Mouse (Mus musculus): ENCODE measurements around the gene Ugcg.
A peak's percentile ranks its signal among the peaks of the same experiment; 100 is the strongest.

Ugcg gene

DNA sequence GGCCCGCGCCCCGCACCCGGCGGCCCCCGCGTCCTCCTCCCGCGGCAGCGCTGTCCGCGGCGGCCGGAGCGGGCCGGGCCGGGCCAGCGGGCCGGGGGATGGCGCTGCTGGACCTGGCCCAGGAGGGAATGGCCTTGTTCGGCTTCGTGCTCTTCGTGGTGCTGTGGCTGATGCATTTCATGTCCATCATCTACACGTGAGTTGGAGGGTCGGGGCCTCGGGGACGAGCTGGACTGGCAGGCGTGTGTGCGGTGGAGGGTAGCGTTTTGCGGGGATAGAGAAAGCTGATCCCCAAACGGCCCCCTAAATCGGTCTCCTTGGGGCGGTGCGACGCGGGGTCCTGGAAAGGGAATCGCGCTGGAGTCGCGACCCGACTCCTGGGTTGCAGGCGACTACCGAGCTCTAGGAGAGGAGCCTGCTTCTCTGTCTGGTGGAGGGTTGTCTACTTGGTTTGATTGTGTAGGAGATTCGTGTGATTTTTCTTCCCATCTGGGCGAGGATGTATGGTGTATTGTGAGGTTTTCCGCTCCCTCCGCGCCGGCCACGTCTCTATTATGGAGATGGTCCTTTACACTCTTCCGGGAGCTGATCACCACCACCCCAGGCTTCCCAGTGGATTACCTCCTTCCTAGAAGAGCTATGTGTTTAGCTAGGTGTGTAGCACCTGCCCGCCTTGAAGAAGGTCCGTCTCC, 635 bp downstream of the Ugcg start:
- ATAC-seq (ENCODE audit: insufficient number of reproducible peaks, low FRiP score, low TSS enrichment), result peak; percentile 22

- ATAC-seq (ENCODE audit: insufficient number of reproducible peaks, low FRiP score, low TSS enrichment), result no peak
Measured at GRCm38 (mm10) chr4:59190650-59191424, 1.8 kb downstream of the Ugcg start.

DNA sequence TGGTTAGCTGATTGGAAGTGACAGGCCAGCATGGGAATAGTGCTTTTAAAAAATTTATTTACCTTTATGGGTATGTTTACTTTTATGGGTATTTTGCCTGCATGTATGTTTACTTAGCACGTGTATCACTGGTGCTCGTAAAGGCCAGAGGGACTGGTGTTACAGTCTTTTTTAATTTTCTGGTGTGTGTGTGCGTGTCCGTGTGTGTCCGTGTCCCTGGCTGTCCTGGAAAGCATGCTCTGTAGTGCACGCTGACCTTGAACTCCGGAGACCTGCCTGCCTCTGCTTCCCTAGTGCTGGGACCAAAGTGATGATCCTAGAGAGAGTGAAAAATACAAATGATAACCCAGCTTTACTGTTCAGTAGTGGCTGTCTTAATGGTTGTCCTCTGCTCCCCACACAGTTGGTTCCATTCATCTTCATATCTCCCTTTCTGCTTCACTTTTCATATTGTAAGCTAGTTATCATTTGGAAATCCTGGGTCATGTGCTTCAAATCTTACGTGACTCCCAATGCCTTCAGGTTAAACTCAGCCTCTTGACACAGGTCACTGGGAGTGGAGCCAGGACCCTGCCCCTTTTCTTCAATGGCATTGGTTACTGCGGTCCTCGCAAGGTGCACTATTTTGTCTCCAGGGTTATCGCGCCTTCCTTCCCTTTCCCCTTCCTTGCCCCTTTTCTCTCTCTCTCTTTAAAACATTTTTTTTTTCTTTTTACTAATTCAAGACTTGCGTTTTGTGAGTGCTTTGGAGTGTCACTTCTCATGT, 5.9 kb downstream of the Ugcg start:
- no peak for ATAC-seq (ENCODE audit: insufficient number of reproducible peaks, low FRiP score, low TSS enrichment)

GRCm38 (mm10) chr4:59196346-59197077, 7.5 kb downstream of the Ugcg start:
- no peak for ATAC-seq (ENCODE audit: insufficient number of reproducible peaks, low FRiP score, low TSS enrichment)

DNA sequence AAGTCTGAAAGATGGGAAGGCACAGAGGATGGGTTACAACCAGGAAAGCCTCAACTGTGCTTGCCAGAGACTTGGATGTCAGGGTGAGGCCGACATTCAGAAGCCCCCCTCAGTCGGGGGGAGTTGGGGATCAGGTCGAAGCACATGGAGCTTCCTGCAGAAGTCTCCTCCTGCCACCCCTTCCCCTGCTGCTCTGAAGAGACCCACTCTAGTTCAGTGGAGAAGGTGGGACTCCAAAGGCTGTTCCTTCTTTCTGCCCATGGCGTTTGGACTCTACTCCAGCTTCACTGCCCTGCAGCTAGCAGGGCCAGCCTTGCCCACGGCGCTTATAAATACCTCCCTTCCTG, 8.0 kb downstream of the Ugcg start:
- ATAC-seq (ENCODE audit: insufficient number of reproducible peaks, low FRiP score, low TSS enrichment), result no peak

DNA sequence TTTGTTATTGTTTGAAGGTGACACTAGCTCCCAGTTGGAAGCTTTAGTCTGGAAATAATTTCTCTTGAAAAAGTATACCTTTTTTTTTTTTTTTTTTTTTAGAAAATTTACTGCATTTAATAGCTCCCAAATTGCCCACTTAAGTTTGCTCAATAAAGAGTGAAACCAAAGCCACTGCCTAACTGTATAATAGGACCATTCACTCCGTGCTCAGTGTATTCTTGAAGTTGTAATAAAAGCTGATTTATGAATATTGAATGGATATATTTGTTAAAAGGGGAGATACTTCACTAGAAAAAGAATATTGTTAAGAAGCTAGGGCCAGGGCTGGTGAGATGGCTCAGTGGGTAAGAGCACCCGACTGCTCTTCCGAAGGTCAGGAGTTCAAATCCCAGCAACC, 8.4 kb downstream of the Ugcg start:
- no peak for ATAC-seq (ENCODE audit: insufficient number of reproducible peaks, low FRiP score, low TSS enrichment)

DNA sequence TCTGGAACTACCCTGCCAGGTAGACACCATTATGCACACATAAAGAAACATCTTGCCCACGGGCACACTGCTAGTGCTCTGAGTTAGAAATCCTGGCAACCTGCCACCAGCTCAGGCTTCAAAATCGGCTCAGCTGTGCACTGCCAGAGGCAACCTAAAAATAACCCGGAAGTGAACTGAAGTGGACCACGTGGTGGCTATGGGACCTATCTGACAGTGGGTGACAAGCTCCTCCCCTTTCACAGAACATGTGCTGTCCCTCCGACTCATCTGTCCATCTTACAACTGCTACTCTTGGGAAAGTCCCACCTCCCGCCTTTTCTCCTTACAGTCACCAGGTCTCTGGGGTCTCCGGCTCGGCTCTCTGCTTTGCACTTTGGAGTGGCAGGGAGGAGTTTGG, 10.3 kb downstream of the Ugcg start:
- no peak; the same call in 1 of the 2 replicates for ATAC-seq (ENCODE audit: insufficient number of reproducible peaks, low FRiP score, low TSS enrichment)

- 0 out of 2 replicates have a peak, but pooled peaks have one; percentile 46 for ATAC-seq (ENCODE audit: insufficient number of reproducible peaks, low FRiP score, low TSS enrichment)
Measured at GRCm38 (mm10) chr4:59199805-59200204, 10.7 kb downstream of the Ugcg start.

GRCm38 (mm10) chr4:59200636-59201035, 11.6 kb downstream of the Ugcg start:
- no peak for ATAC-seq (ENCODE audit: insufficient number of reproducible peaks, low FRiP score, low TSS enrichment)

GRCm38 (mm10) chr4:59204616-59205015, 15.6 kb downstream of the Ugcg start:
- no peak for ATAC-seq (ENCODE audit: insufficient number of reproducible peaks, low FRiP score, low TSS enrichment)

DNA sequence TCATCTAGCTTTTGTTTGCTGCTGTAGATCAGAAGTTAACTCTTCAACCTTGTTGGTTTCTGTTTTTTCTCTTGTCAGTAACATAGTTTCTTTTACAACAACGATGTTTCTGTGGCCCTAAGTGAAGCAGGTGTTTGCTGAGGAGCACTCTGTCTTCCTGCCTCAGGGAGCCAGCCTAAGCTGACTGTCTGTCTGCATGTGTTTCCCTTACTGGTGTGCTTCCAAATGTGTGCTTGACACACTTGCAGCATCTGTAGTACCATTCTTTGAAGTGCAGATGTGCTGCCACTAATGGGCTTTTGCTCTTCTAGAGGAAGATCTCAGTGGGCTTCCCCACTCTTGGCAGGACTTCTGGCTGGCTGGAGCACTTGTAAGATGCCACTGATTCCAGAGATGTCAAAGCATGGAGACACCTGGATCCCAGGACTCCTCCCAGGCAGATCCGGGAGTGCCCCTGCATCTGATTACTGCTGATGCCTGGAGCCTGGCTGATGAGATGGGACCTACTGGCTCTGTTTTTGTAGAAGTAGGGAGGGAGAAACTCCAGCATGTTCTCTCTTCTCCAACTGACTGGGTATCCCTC, 16.8 kb downstream of the Ugcg start:
- no peak for ATAC-seq (ENCODE audit: insufficient number of reproducible peaks, low FRiP score, low TSS enrichment)

DNA sequence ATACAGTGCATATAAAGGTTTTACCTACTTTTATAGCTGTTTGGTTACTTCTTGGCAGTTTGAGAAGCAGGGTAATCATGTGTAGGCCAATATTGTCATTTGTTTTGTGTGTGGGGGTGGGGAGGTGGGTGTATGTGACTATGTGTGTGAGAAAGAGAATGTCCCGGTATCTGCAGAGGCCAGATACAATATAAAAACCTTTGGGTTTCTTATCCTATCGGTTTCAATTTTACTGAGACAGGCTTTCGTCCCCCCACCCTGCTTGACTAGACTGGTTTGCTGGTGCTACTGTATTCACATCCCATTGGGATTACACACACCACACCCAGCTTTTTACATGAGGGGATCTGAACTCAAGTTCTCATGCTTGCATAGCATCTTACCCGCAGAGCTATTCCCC, 17.5 kb downstream of the Ugcg start:
- no peak for ATAC-seq (ENCODE audit: insufficient number of reproducible peaks, low FRiP score, low TSS enrichment)

- ATAC-seq (ENCODE audit: insufficient number of reproducible peaks, low FRiP score, low TSS enrichment), result no peak
Measured at GRCm38 (mm10) chr4:59208607-59209006, 19.6 kb downstream of the Ugcg start.

GRCm38 (mm10) chr4:59211181-59211580, 22.1 kb downstream of the Ugcg start:
- no peak for ATAC-seq (ENCODE audit: insufficient number of reproducible peaks, low FRiP score, low TSS enrichment)

GRCm38 (mm10) chr4:59213833-59214232, 24.8 kb downstream of the Ugcg start:
- no peak for ATAC-seq (ENCODE audit: insufficient number of reproducible peaks, low FRiP score, low TSS enrichment)

- ATAC-seq (ENCODE audit: insufficient number of reproducible peaks, low FRiP score, low TSS enrichment), result no peak
Measured at GRCm38 (mm10) chr4:59214695-59215094, 25.6 kb downstream of the Ugcg start.

GRCm38 (mm10) chr4:59215585-59215984, 26.5 kb downstream of the Ugcg start:
- no peak for ATAC-seq (ENCODE audit: insufficient number of reproducible peaks, low FRiP score, low TSS enrichment)

- no peak for ATAC-seq (ENCODE audit: insufficient number of reproducible peaks, low FRiP score, low TSS enrichment)
Measured at GRCm38 (mm10) chr4:59217101-59217500, 28.0 kb downstream of the Ugcg start.

GRCm38 (mm10) chr4:59218154-59218553, 29.1 kb downstream of the Ugcg start:
- no peak for ATAC-seq (ENCODE audit: insufficient number of reproducible peaks, low FRiP score, low TSS enrichment)

DNA sequence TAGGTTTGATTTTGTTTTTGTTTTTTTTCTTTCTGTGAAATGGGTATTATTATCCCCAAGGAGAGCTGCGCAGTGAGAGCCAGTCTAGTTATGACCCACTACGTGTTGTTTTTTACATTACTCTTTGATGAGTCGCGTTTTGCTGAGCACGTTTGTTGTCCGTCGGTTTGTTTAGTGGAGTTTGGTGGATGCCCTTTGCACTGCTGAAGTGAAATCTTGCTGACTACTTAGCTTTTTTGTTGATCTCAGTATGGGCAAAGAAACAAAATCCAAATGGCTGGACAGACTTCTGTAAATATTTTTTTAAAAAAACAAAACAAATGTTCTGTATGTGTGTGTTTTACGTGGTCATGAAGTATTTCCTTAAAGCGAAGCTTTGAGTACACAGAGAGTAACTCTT, 33.2 kb downstream of the Ugcg start:
- ATAC-seq (ENCODE audit: insufficient number of reproducible peaks, low FRiP score, low TSS enrichment), result no peak

Data from cerebellum, adult (tissue).